Mouse (Mus musculus) kidney, adult 2 months (tissue): ENCODE results near the gene Ptcra.
A peak's percentile ranks its signal among the peaks of the same experiment; 100 is the strongest.

Experiments
- CTCF ChIP-seq: fragments of 200-500 bp; conservative IDR thresholded peaks from 2 replicates; pipeline ENCODE4 v1.5.1; 2011; ENCODE audit warnings: low read depth, mild to moderate bottlenecking, control low read depth, low read length, moderate library complexity, mixed read lengths; ENCODE audit not compliant: insufficient read depth, insufficient read length
- POLR2A ChIP-seq: fragments of 200-500 bp; IDR thresholded peaks from one replicate; pipeline ENCODE4 v1.6.1; 2011; ENCODE audit warnings: low read depth, low read length, control low read depth

DNA sequence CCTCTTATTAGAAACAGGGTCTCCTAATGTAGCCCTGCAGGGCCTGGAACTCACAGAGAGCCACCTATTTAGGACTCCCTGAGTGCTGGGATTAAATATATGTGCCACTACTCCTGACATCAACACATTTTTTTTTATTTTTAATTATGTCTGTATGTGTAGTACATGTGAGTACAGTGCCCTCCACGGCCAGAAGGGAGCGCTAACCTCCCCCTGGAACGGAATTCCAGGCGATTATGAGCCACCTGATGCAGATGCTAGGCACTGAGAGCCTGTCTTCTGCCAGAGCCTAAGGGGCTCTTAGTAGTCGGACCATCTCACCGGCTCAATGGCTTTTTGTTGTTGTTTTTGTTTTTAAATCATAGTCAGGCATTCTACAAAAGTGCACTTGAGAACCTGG is 35.5 kb downstream of the Ptcra start:
- TF ChIP-seq CTCF (peak; percentile 51), POLR2A (no peak)
